Mouse (Mus musculus) heart, adult 2 months (tissue): ENCODE results near the gene Snx13. TPM values are rescaled to one million over a fixed set of nuclear protein-coding genes. Genes with fewer than 3 reads are reported as not detected.
A peak's percentile ranks its signal among the peaks of the same experiment; 100 is the strongest.

ENCODE experiments used
- DNase-seq, 2 experiments: peaks; one replicate each; pipeline ENCODE4 v3.0.0; 2021
- H3K27ac ChIP-seq: fragments of 200-600 bp; 2 replicates; pipeline ENCODE4 v1.8.1; 2022
- H3K27me3 ChIP-seq: fragments of 200-500 bp; 2 replicates; pipeline ENCODE4 v1.6.1; 2012; ENCODE audit warnings: mild to moderate bottlenecking, low read length, inconsistent platforms, mixed read lengths; ENCODE audit not compliant: control insufficient read depth, insufficient read depth
- H3K36me3 ChIP-seq: fragments of 200-500 bp; 2 replicates; pipeline ENCODE4 v1.6.1; 2012; ENCODE audit warnings: low read length, inconsistent platforms; ENCODE audit not compliant: control insufficient read depth, insufficient read depth
- H3K4me1 ChIP-seq: fragments of 200-500 bp; 2 replicates; pipeline ENCODE4 v1.6.1; 2011; ENCODE audit warnings: low read length; ENCODE audit not compliant: control insufficient read depth, insufficient read depth
- H3K4me3 ChIP-seq: fragments of 200-600 bp; 2 replicates; pipeline ENCODE4 v1.8.1; 2022
- H3K79me2 ChIP-seq: fragments of 200-500 bp; replicated peaks from 2 replicates; pipeline ENCODE4 v1.6.1; 2012; ENCODE audit warnings: mild to moderate bottlenecking, inconsistent platforms, low read length, moderate library complexity, mixed read lengths; ENCODE audit not compliant: control insufficient read depth, insufficient read depth
- H3K9ac ChIP-seq: fragments of 200-500 bp; 2 replicates; pipeline ENCODE4 v1.6.1; 2012; ENCODE audit warnings: low read depth, mild to moderate bottlenecking, control low read depth, inconsistent platforms, low read length, mixed read lengths
- CTCF ChIP-seq: fragments of 200-600 bp; IDR thresholded peaks from 2 replicates; pipeline ENCODE4 v1.8.1; 2022; ENCODE audit warnings: antibody characterized with exemption, mild to moderate bottlenecking, moderate library complexity
- EP300 ChIP-seq: fragments of 200-500 bp; IDR thresholded peaks from 2 replicates; pipeline ENCODE4 v1.6.1; 2011; ENCODE audit warnings: low read depth, low read length, control low read depth; ENCODE audit not compliant: insufficient read depth
- POLR2A ChIP-seq: fragments of 200-500 bp; IDR thresholded peaks from 2 replicates; pipeline ENCODE4 v1.6.1; 2011; ENCODE audit warnings: mild to moderate bottlenecking, low read depth, low read length, control low read depth; ENCODE audit not compliant: insufficient read depth
- WGBS: fragments of 180-500 bp; shearing (Covaris S2); methylation state at CpG from one replicate; pipeline ENCODE4 v1.1.7; 2018; 5-methylcytosine and 5-hydroxymethylcytosine counted together
- intact Hi-C: fragments of 180-260 bp; cut with DNase I; formaldehyde crosslinking; loops from one replicate; pipeline ENCODE4 v1.15.1; 2025
- long read RNA-seq: library from polyadenylated mRNA; stranded (forward); transcript quantifications from one replicate; pipeline ENCODE4 v2.0.0, GENCODE M21; 2021
- polyA plus RNA-seq: library from polyadenylated mRNA; depleted of rRNA; stranded (reverse); fragments of >200 nt; gene quantifications from 2 replicates; pipeline ENCODE4 v1.2.3, GENCODE M21; 2012; rRNA removed
- total RNA-seq, 2 experiments: library from RNA; stranded (reverse); gene quantifications; 2 replicates each; pipeline ENCODE4 v1.2.3; 2021

Snx13 gene
- total RNA-seq = 10 to 100 TPM; 54.5 to 63.6 TPM
- 10.9 and 23.7 TPM in 2 replicates for polyA plus RNA-seq
- long read RNA-seq, full-length matches to known transcripts = 22 of 68 reads
- long read RNA-seq, partial matches to known transcripts = 0 of 68 reads
- long read RNA-seq, other reads (novel, unspliced or antisense) = 46 of 68 reads

GRCm38 (mm10) chr12:35046999-35047319 is at the start of gene Snx13:
Gene Snx13 (plus strand): TSS chr12:35047186.
- WGBS = under 1% methylated on average over 51 of the region's 51 CpGs
- DNase-seq = peak; percentile 92 to 96
- Histone ChIP-seq H3K79me2 (peaks cover 6% of the 10 kb centered on the region), H3K4me1 (peaks cover 13% of the 10 kb centered on the region), H3K36me3 (peaks cover 18% of the 10 kb centered on the region), H3K9ac (peak within 1 kb of the TSS; percentile 95), H3K4me3 (peak within 1 kb of the TSS; percentile 94), H3K27ac (peak within 1 kb of the TSS; percentile 94), H3K27me3 (no peaks in the 10 kb centered on the region)
- intact Hi-C loops = loop anchor here (2.0 kb wide), 1 partner anchor 24 kb away; no protein-coding TSS in a partner anchor
- TF ChIP-seq CTCF (no peak), POLR2A (0 out of 2 replicates have a peak, but pooled peaks have one; percentile 57), EP300 (no peak)

- Histone ChIP-seq H3K79me2 (no peaks in the 10 kb centered on the region), H3K9ac (no peak overlapping the region), H3K27ac (no peak overlapping the region), H3K4me1 (no peaks in the 10 kb centered on the region), H3K4me3 (no peak overlapping the region), H3K27me3 (no peaks in the 10 kb centered on the region), H3K36me3 (no peaks in the 10 kb centered on the region)
- no peak for TF ChIP-seq EP300
- WGBS = 84% methylated on average over 3 of the region's 3 CpGs
- intact Hi-C loops = no loop called here
- DNase-seq = no peak
Measured at GRCm38 (mm10) chr12:34997597-34998182, 49.3 kb upstream of the Snx13 start.

DNA sequence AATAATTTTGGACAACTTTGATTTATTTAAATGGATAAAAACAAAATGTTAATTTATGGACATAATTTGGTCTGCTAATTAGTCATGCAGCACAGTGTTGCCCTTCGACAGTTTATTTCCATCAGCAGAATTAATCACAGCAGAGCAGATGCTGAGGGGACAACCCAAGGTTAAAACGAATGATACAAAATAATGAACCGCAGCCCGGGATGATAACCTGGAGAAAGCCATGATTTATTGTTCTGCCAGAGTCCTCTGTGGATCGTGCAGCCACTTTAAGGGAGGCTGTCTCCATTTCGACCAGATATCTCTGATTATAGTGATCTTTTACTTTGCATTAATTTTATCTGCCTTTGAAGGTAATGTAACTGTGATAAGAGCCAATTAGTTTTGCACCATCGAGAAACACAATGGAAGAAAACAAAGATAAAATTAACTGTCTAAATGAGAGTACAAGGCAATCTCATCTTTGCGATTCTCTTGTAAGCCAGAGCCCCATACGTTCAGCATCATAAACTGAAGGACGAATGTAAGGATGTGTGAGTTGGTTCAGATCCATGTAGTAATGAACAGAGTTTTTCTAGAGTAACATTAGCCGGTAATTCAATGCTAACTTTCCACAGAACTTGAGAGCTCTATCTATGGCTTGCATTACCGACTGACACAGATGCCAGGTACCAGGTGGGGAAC is 48.1 kb upstream of the Snx13 start:
- H3K4me1 ChIP-seq = no peaks in the 10 kb centered on the region
- no peaks in the 10 kb centered on the region for H3K36me3 ChIP-seq
- H3K79me2 ChIP-seq = no peaks in the 10 kb centered on the region
- DNase-seq = no peak
- TF ChIP-seq EP300 (no peak), CTCF (no peak), POLR2A (no peak)
- H3K9ac ChIP-seq = no peak overlapping the region
- no peak overlapping the region for H3K4me3 ChIP-seq
- WGBS = 83% methylated on average over 12 of the region's 12 CpGs
- no peak overlapping the region for H3K27ac ChIP-seq
- intact Hi-C loops = no loop called here
- no peaks in the 10 kb centered on the region for H3K27me3 ChIP-seq

GRCm38 (mm10) chr12:35000323-35000722 is 46.7 kb upstream of the Snx13 start:
- Histone ChIP-seq H3K27me3 (no peaks in the 10 kb centered on the region), H3K36me3 (no peaks in the 10 kb centered on the region), H3K27ac (no peak overlapping the region), H3K4me3 (no peak overlapping the region), H3K4me1 (no peaks in the 10 kb centered on the region), H3K79me2 (no peaks in the 10 kb centered on the region), H3K9ac (no peak overlapping the region)
- no peak for TF ChIP-seq POLR2A
- TF ChIP-seq CTCF = no peak
- intact Hi-C loops = no loop called here
- WGBS = 40% methylated on average over 4 of the region's 4 CpGs
- DNase-seq = no peak

DNA sequence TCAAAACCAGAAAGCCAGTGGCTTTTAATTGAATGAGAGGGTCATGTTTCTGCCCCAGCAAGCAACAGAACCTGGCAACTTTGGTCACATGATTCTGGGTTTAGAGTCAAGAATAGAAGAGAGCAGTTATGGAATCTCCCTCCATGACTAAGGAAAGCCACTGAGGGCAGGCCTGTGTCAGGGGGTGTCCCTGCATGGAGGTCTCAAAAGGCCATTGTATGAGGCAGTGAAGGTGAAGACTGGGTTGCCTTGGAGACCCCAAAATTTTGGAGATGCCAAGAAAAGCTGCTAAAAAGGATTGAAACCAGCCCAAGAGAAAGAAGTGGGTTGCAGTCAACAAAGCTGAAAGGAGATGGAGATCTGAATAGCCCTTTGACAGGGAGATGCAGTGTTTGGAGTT is 41.2 kb upstream of the Snx13 start:
- DNase-seq = no peak
- H3K9ac ChIP-seq = no peak overlapping the region
- no peaks in the 10 kb centered on the region for H3K79me2 ChIP-seq
- no peaks in the 10 kb centered on the region for H3K4me1 ChIP-seq
- no peak for TF ChIP-seq POLR2A
- TF ChIP-seq CTCF = no peak
- TF ChIP-seq EP300 = no peak
- H3K36me3 ChIP-seq = no peaks in the 10 kb centered on the region
- intact Hi-C loops = no loop called here
- no peak overlapping the region for H3K4me3 ChIP-seq
- no peak overlapping the region for H3K27ac ChIP-seq
- H3K27me3 ChIP-seq = no peaks in the 10 kb centered on the region

DNA sequence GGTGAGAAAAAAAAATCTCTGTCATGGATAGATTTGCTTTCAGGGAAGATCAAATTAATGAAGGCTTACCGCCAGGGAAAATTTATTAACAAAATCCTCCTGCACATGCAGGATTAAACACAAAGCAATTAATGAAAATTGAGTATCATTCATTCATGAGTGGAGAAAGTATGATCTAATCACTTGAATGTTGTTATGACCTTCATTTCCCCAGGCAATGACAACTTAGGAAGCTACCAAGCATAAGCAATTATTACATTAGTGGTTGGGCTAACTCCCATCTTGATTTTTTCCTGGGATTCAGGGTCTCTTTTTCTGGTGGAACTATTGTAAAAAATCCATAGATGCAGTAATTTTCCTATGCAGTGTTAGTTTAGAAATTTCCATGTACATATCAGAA is 39.1 kb upstream of the Snx13 start:
- no peak overlapping the region for H3K9ac ChIP-seq
- H3K4me1 ChIP-seq = no peaks in the 10 kb centered on the region
- no peaks in the 10 kb centered on the region for H3K79me2 ChIP-seq
- H3K27ac ChIP-seq = no peak overlapping the region
- no peaks in the 10 kb centered on the region for H3K27me3 ChIP-seq
- 97% methylated on average over 1 of the region's 1 CpGs for WGBS
- intact Hi-C loops = no loop called here
- H3K36me3 ChIP-seq = no peaks in the 10 kb centered on the region
- H3K4me3 ChIP-seq = no peak overlapping the region
- no peak for TF ChIP-seq POLR2A
- TF ChIP-seq CTCF = no peak
- no peak for TF ChIP-seq EP300
- DNase-seq = no peak
